ENCODE assay signal across 28 mouse cellular contexts in genomic region chr5:47930234-47930633, GRCm38 (mm10). TPM values are rescaled to one million over a fixed set of nuclear protein-coding genes. Genes with fewer than 3 reads are reported as not detected.
A peak's percentile ranks its signal among the peaks of the same experiment; 100 is the strongest.
DNase-seq lines count a peak whose midpoint lies in the region; ATAC-seq and TF ChIP-seq lines count a peak whose summit lies in the region.
"Had no signal": no experiment of that assay in that cellular context is flagged by ENCODE, and none has a peak within 500 bp of the region (broad histone marks: within the 10 kb centered on the region; RNA-seq: fewer than 3 reads in every experiment).

No protein-coding gene starts in this region.

- H3K36me3 ChIP-seq in forebrain, embryonic 16.5 days (ENCODE audit: control insufficient read depth, insufficient read depth) = no peaks in the 10 kb centered on the region
- H3K36me3 ChIP-seq in forebrain, embryonic 11.5 days (ENCODE audit: control insufficient read depth, insufficient read depth, low read length) = no peaks in the 10 kb centered on the region
- H3K36me3 ChIP-seq in limb, embryonic 14.5 days (ENCODE audit: control insufficient read depth, insufficient read depth, low read length) = no peaks in the 10 kb centered on the region
- H3K36me3 ChIP-seq in limb, embryonic 10.5 days = no peaks in the 10 kb centered on the region
- no peaks in the 10 kb centered on the region for H3K36me3 ChIP-seq in liver, embryonic 12.5 days
- no peaks in the 10 kb centered on the region for H3K36me3 ChIP-seq in hindbrain, embryonic 12.5 days
- H3K36me3 ChIP-seq: embryonic facial prominence, embryonic 15.5 days; hindbrain, embryonic 10.5 days; kidney, embryonic 15.5 days; liver, embryonic 15.5 days; neural tube, embryonic 15.5 days had no signal

- 61% methylated on average over 3 of the region's 3 CpGs for WGBS in forebrain, embryonic 16.5 days
- 83% methylated on average over 3 of the region's 3 CpGs for WGBS in forebrain, embryonic 11.5 days
- 57% methylated on average over 3 of the region's 3 CpGs for WGBS in limb, embryonic 14.5 days
- 85% methylated on average over 3 of the region's 3 CpGs for WGBS in limb, embryonic 10.5 days
- WGBS in liver, embryonic 12.5 days (ENCODE audit: insufficient replicate concordance) = 54% methylated on average over 3 of the region's 3 CpGs
- WGBS in hindbrain, embryonic 12.5 days = 90% methylated on average over 3 of the region's 3 CpGs

- H3K27me3 ChIP-seq in forebrain, embryonic 16.5 days (replicated peaks; ENCODE audit: control insufficient read depth, insufficient read depth, low read length) = no peaks in the 10 kb centered on the region
- no peaks in the 10 kb centered on the region for H3K27me3 ChIP-seq in forebrain, embryonic 11.5 days (ENCODE audit: control insufficient read depth, insufficient read depth, low read length)
- no peaks in the 10 kb centered on the region for H3K27me3 ChIP-seq in limb, embryonic 14.5 days (ENCODE audit: control insufficient read depth, insufficient read depth, low read length)
- H3K27me3 ChIP-seq in limb, embryonic 10.5 days (ENCODE audit: low read depth, poor library complexity, severe bottlenecking) = no peaks in the 10 kb centered on the region
- H3K27me3 ChIP-seq in liver, embryonic 12.5 days (replicated peaks) = no peaks in the 10 kb centered on the region
- H3K27me3 ChIP-seq in hindbrain, embryonic 12.5 days = no peaks in the 10 kb centered on the region
- H3K27me3 ChIP-seq: embryonic facial prominence, embryonic 15.5 days; kidney, embryonic 15.5 days; liver, embryonic 15.5 days; neural tube, embryonic 15.5 days had no signal

- ATAC-seq in forebrain, embryonic 16.5 days = peak; percentile 68
- no peak for ATAC-seq in forebrain, embryonic 11.5 days (replicated peaks; ENCODE audit: low FRiP score)
- ATAC-seq in limb, embryonic 14.5 days (ENCODE audit: low FRiP score, low read depth) = no peak
- no peak for ATAC-seq in liver, embryonic 12.5 days
- ATAC-seq in hindbrain, embryonic 12.5 days (ENCODE audit: low FRiP score) = no peak
- ATAC-seq: CD4-positive, CD25-positive, alpha-beta regulatory T cell, adult 4 months; hindbrain, embryonic 16.5 days had no signal

- H3K9ac ChIP-seq in forebrain, embryonic 16.5 days (replicated peaks; ENCODE audit: low read depth, low read length) = no peak overlapping the region
- H3K9ac ChIP-seq in forebrain, embryonic 11.5 days (ENCODE audit: low read length) = no peak overlapping the region
- no peak overlapping the region for H3K9ac ChIP-seq in limb, embryonic 14.5 days (ENCODE audit: low read depth, low read length, severe bottlenecking)
- no peak overlapping the region for H3K9ac ChIP-seq in liver, embryonic 12.5 days
- H3K9ac ChIP-seq in hindbrain, embryonic 12.5 days = no peak overlapping the region
- H3K9ac ChIP-seq: embryonic facial prominence, embryonic 15.5 days; kidney, embryonic 15.5 days; liver, embryonic 15.5 days; lung, embryonic 14.5 days; neural tube, embryonic 15.5 days had no signal

- H3K4me1 ChIP-seq in forebrain, embryonic 16.5 days (replicated peaks; ENCODE audit: control insufficient read depth, insufficient read depth, low read length) = no peaks in the 10 kb centered on the region
- H3K4me1 ChIP-seq in forebrain, embryonic 11.5 days (replicated peaks; ENCODE audit: control insufficient read depth, insufficient read depth, low read length) = no peaks in the 10 kb centered on the region
- H3K4me1 ChIP-seq in limb, embryonic 14.5 days (ENCODE audit: control insufficient read depth, insufficient read depth, low read length) = no peaks in the 10 kb centered on the region
- H3K4me1 ChIP-seq in limb, embryonic 10.5 days = no peaks in the 10 kb centered on the region
- H3K4me1 ChIP-seq in liver, embryonic 12.5 days = no peaks in the 10 kb centered on the region
- no peaks in the 10 kb centered on the region for H3K4me1 ChIP-seq in hindbrain, embryonic 12.5 days
- H3K4me1 ChIP-seq: embryonic facial prominence, embryonic 15.5 days; hindbrain, embryonic 10.5 days; kidney, embryonic 15.5 days; liver, embryonic 15.5 days; neural tube, embryonic 15.5 days had no signal

- no peak for DNase-seq in forebrain, embryonic 11.5 days (ENCODE audit: low spot score)
- DNase-seq in limb, embryonic 14.5 days (ENCODE audit: low spot score) = peak; percentile 50
- DNase-seq in limb, embryonic 10.5 days (ENCODE audit: low spot score) = no peak
- peak; percentile 25 for DNase-seq in layer of hippocampus, adult 9-10 months (ENCODE audit: low spot score)
- DNase-seq: adrenal gland, postnatal 25 days; cerebellum, adult 11 months; cerebellum, adult 9-10 months; heart, postnatal 14 days; kidney, adult 18-20 months; kidney, postnatal 25 days; left cerebral cortex, postnatal 4 days; liver; lung, embryonic 14.5 days; lung, postnatal 14 days; midbrain, embryonic 14.5 days; retina, postnatal 1 day; right cerebral cortex, postnatal 14 days; thymus, postnatal 25 days had no signal

- no peak overlapping the region for H3K27ac ChIP-seq in forebrain, embryonic 16.5 days (ENCODE audit: low read length)
- no peak overlapping the region for H3K27ac ChIP-seq in forebrain, embryonic 11.5 days (ENCODE audit: low read depth, low read length)
- no peak overlapping the region for H3K27ac ChIP-seq in limb, embryonic 14.5 days (replicated peaks; ENCODE audit: low read depth, low read length)
- H3K27ac ChIP-seq in limb, embryonic 10.5 days = no peak overlapping the region
- no peak overlapping the region for H3K27ac ChIP-seq in liver, embryonic 12.5 days
- no peak overlapping the region for H3K27ac ChIP-seq in hindbrain, embryonic 12.5 days
- H3K27ac ChIP-seq: embryonic facial prominence, embryonic 15.5 days; hindbrain, embryonic 10.5 days; kidney, embryonic 15.5 days; liver, embryonic 15.5 days; neural tube, embryonic 15.5 days had no signal

- TF ChIP-seq POLR2A in limb, embryonic 14.5 days (IDR thresholded peaks at IDR 0.05; ENCODE audit: borderline replicate concordance, extremely low read depth, insufficient read depth, insufficient read length) = no peak

- no peaks in the 10 kb centered on the region for H3K9me3 ChIP-seq in forebrain, embryonic 16.5 days (ENCODE audit: control insufficient read depth, low read length)
- H3K9me3 ChIP-seq in forebrain, embryonic 11.5 days (ENCODE audit: control insufficient read depth, low read length) = no peaks in the 10 kb centered on the region
- H3K9me3 ChIP-seq in limb, embryonic 14.5 days (ENCODE audit: control insufficient read depth, low read length) = no peaks in the 10 kb centered on the region
- H3K9me3 ChIP-seq in limb, embryonic 10.5 days (replicated peaks) = no peaks in the 10 kb centered on the region
- no peaks in the 10 kb centered on the region for H3K9me3 ChIP-seq in liver, embryonic 12.5 days (replicated peaks)
- no peaks in the 10 kb centered on the region for H3K9me3 ChIP-seq in hindbrain, embryonic 12.5 days (replicated peaks)
- H3K9me3 ChIP-seq: embryonic facial prominence, embryonic 15.5 days; hindbrain, embryonic 10.5 days; kidney, embryonic 15.5 days; liver, embryonic 15.5 days; neural tube, embryonic 15.5 days had no signal

- no peak overlapping the region for H3K4me3 ChIP-seq in forebrain, embryonic 16.5 days (replicated peaks; ENCODE audit: low read length)
- no peak overlapping the region for H3K4me3 ChIP-seq in forebrain, embryonic 11.5 days (ENCODE audit: low read depth, low read length)
- no peak overlapping the region for H3K4me3 ChIP-seq in limb, embryonic 14.5 days (replicated peaks; ENCODE audit: low read length)
- H3K4me3 ChIP-seq in limb, embryonic 10.5 days = no peak overlapping the region
- no peak overlapping the region for H3K4me3 ChIP-seq in liver, embryonic 12.5 days
- H3K4me3 ChIP-seq in hindbrain, embryonic 12.5 days = no peak overlapping the region
- H3K4me3 ChIP-seq: embryonic facial prominence, embryonic 15.5 days; hindbrain, embryonic 10.5 days; kidney, embryonic 15.5 days; liver, embryonic 15.5 days; neural tube, embryonic 15.5 days had no signal

- no peak overlapping the region for H3K4me2 ChIP-seq in forebrain, embryonic 16.5 days (ENCODE audit: low read length)
- H3K4me2 ChIP-seq in forebrain, embryonic 11.5 days (ENCODE audit: low read depth, low read length, severe bottlenecking) = no peak overlapping the region
- no peak overlapping the region for H3K4me2 ChIP-seq in limb, embryonic 14.5 days (replicated peaks; ENCODE audit: low read depth, low read length, severe bottlenecking)
- H3K4me2 ChIP-seq in liver, embryonic 12.5 days = no peak overlapping the region
- H3K4me2 ChIP-seq in hindbrain, embryonic 12.5 days (replicated peaks) = no peak overlapping the region
- H3K4me2 ChIP-seq: embryonic facial prominence, embryonic 15.5 days; kidney, embryonic 15.5 days; liver, embryonic 15.5 days; lung, embryonic 14.5 days; neural tube, embryonic 15.5 days had no signal

RNA-seq across cellular contexts. Expression of gene Slit2, which starts 52.7 kb away (rescaled TPM):
- polyA plus RNA-seq in forebrain, embryonic 16.5 days (2015; fragmentation: Nextera tagmentation; extraction: Ambion mirVana) = 10.3 and 13.5 TPM in 2 replicates
- polyA plus RNA-seq in forebrain, embryonic 11.5 days (2014; fragmentation: Nextera tagmentation; extraction: Ambion mirVana) = 28.5 and 28.7 TPM in 2 replicates
- polyA plus RNA-seq in limb, embryonic 14.5 days (2012; rRNA removed) = 19.9 and 27.7 TPM in 2 replicates
- 26.3 and 34.2 TPM in 2 replicates for polyA plus RNA-seq in limb, embryonic 14.5 days (2014; fragmentation: Nextera tagmentation; extraction: Ambion mirVana)
- 13.5 and 17.8 TPM in 2 replicates for polyA plus RNA-seq in limb, embryonic 10.5 days (2016; fragmentation: Nextera tagmentation; extraction: Ambion mirVana)
- 1.3 and 2.2 TPM in 2 replicates for polyA plus RNA-seq in liver, embryonic 12.5 days (2016; fragmentation: Nextera tagmentation; extraction: Ambion mirVana)
- polyA plus RNA-seq in hindbrain, embryonic 12.5 days (2016; fragmentation: Nextera tagmentation; extraction: Ambion mirVana) = 71.7 and 78.1 TPM in 2 replicates

Comparison
In these comparisons a context has a peak if more than half of its experiments do, and no peak if none do; other contexts are left out.
1. DNase-seq: peak in limb, embryonic 14.5 days (single experiment) and layer of hippocampus, adult 9-10 months (single experiment); none in forebrain, embryonic 11.5 days (single experiment) and limb, embryonic 10.5 days (single experiment).